Comparison of ENCODE assay signal across 12 mouse cellular contexts in genomic region chr14:34816301-34816700, GRCm38 (mm10). TPM values are rescaled to one million over a fixed set of nuclear protein-coding genes. Genes with fewer than 3 reads are reported as not detected.
A peak's percentile ranks its signal among the peaks of the same experiment; 100 is the strongest.
DNase-seq lines count a peak whose midpoint lies in the region; ATAC-seq and TF ChIP-seq lines count a peak whose summit lies in the region.
"Had no signal": no experiment of that assay in that cellular context is flagged by ENCODE, and none has a peak within 500 bp of the region (broad histone marks: within the 10 kb centered on the region; RNA-seq: fewer than 3 reads in every experiment).

No protein-coding gene starts in this region.

- H3K36me3 ChIP-seq in liver, postnatal 0 days (replicated peaks; ENCODE audit: insufficient read depth, low read length) = no peaks in the 10 kb centered on the region
- no peaks in the 10 kb centered on the region for H3K36me3 ChIP-seq in midbrain, embryonic 13.5 days
- H3K36me3 ChIP-seq: G1E; hindbrain, embryonic 13.5 days had no signal

- 0 out of 2 replicates have a peak, but pooled peaks have one; percentile 16 for ATAC-seq in common myeloid progenitor, adult 5-6 weeks (replicated peaks; ENCODE audit: low read depth, poor library complexity, severe bottlenecking)
- ATAC-seq in liver, postnatal 0 days = no peak
- ATAC-seq in midbrain, embryonic 13.5 days = no peak

- H3K4me2 ChIP-seq in liver, postnatal 0 days (ENCODE audit: low read depth, low read length) = no peak overlapping the region
- H3K4me2 ChIP-seq in midbrain, embryonic 13.5 days (replicated peaks) = no peak overlapping the region
- H3K4me2 ChIP-seq: hindbrain, embryonic 13.5 days had no signal

- DNase-seq in kidney, postnatal 4 days = peak; percentile 75 to 77
- no peak for DNase-seq in kidney, adult 18-20 months
- peak; percentile 35 for DNase-seq in NIH3T3 (ENCODE audit: low read depth)
- peak; percentile 16 for DNase-seq in liver, postnatal 0 days
- no peak for DNase-seq in cerebellum, adult 9-11 months
- DNase-seq: cerebellum, adult 2 months; left cerebral cortex, postnatal 4 days; right cerebral cortex, adult 18-20 months had no signal

- no peaks in the 10 kb centered on the region for H3K9me3 ChIP-seq in liver, postnatal 0 days (ENCODE audit: low read length)
- H3K9me3 ChIP-seq in midbrain, embryonic 13.5 days = no peaks in the 10 kb centered on the region
- H3K9me3 ChIP-seq: hindbrain, embryonic 13.5 days had no signal

- no peak for TF ChIP-seq CTCF in liver, postnatal 0 days (IDR thresholded peaks at IDR 0.05; ENCODE audit: low read depth)

- no peak overlapping the region for H3K9ac ChIP-seq in liver, postnatal 0 days (replicated peaks)
- H3K9ac ChIP-seq in midbrain, embryonic 13.5 days (replicated peaks) = no peak overlapping the region
- H3K9ac ChIP-seq: hindbrain, embryonic 13.5 days had no signal

- peaks cover 53% of the 10 kb centered on the region for H3K27me3 ChIP-seq in liver, postnatal 0 days (ENCODE audit: insufficient read depth, low read length)
- H3K27me3 ChIP-seq in midbrain, embryonic 13.5 days = peaks cover 70% of the 10 kb centered on the region

- no peak overlapping the region for H3K4me3 ChIP-seq in liver, postnatal 0 days (ENCODE audit: low read depth, low read length)
- no peak overlapping the region for H3K4me3 ChIP-seq in midbrain, embryonic 13.5 days (replicated peaks)
- H3K4me3 ChIP-seq: hindbrain, embryonic 13.5 days had no signal

- no peaks in the 10 kb centered on the region for H3K4me1 ChIP-seq in liver, postnatal 0 days (ENCODE audit: insufficient read depth)
- peaks cover 16% of the 10 kb centered on the region for H3K4me1 ChIP-seq in midbrain, embryonic 13.5 days (replicated peaks)

- 39% methylated on average over 3 of the region's 3 CpGs for WGBS in liver, postnatal 0 days (ENCODE audit: insufficient replicate concordance)
- 42% methylated on average over 3 of the region's 3 CpGs for WGBS in midbrain, embryonic 13.5 days

- TF ChIP-seq EP300 in liver, postnatal 0 days (IDR thresholded peaks at IDR 0.05; ENCODE audit: low read depth) = no peak

- no peak overlapping the region for H3K27ac ChIP-seq in liver, postnatal 0 days (ENCODE audit: low read depth)
- no peak overlapping the region for H3K27ac ChIP-seq in midbrain, embryonic 13.5 days
- H3K27ac ChIP-seq: hindbrain, embryonic 13.5 days had no signal

RNA-seq across cellular contexts. Expression of gene Grid1, which starts 3.6 kb away (rescaled TPM):
- not detected in 2 replicates for total RNA-seq in common myeloid progenitor, adult 5-6 weeks (2017)
- not detected in 2 replicates for polyA plus RNA-seq in liver, postnatal 0 days (2015; fragmentation: Nextera tagmentation; extraction: Ambion mirVana)
- 2.5 and 2.7 TPM in 2 replicates for polyA plus RNA-seq in midbrain, embryonic 13.5 days (2015; fragmentation: Nextera tagmentation; extraction: Ambion mirVana)
- polyA plus RNA-seq: G1E had no signal

Comparison
In these comparisons a context has a peak if more than half of its experiments do, and no peak if none do; other contexts are left out.
1. DNase-seq: peak in kidney, postnatal 4 days (2 of 2), NIH3T3 (single experiment) and liver, postnatal 0 days (single experiment); none in kidney, adult 18-20 months (single experiment) and cerebellum, adult 9-11 months (single experiment).